In the genomic region with DNA sequence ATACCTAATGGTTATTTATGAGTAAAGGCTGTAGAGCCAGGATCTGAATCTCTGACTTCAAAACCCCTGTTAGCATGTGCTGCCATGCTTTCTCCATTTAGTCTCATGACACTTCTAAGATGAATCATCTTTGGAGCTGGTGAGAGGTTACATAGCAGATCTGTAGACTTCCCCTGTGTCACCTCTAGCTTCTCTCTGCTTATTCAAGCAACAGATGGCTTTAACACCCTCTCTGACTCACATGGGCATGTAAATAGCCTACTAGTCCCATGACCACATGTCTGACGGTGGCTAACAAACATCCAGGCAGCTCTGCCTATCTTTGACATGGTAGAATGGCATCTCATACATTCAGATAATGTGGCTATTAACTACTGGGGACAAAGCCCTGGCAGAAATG, we compare ENCODE assay signal across 19 mouse cellular contexts. TPM values are rescaled to one million over a fixed set of nuclear protein-coding genes. Genes with fewer than 3 reads are reported as not detected.
A peak's percentile ranks its signal among the peaks of the same experiment; 100 is the strongest.
DNase-seq lines count a peak whose midpoint lies in the region; ATAC-seq and TF ChIP-seq lines count a peak whose summit lies in the region.
"Had no signal": no experiment of that assay in that cellular context is flagged by ENCODE, and none has a peak within 500 bp of the region (broad histone marks: within the 10 kb centered on the region; RNA-seq: fewer than 3 reads in every experiment).

No protein-coding gene starts in this region.

- 56% methylated on average over 1 of the region's 1 CpGs for WGBS in lung, adult 2 months

- no peaks in the 10 kb centered on the region for H3K4me1 ChIP-seq in lung, adult 2 months (ENCODE audit: control insufficient read depth, insufficient read depth, low read length)
- H3K4me1 ChIP-seq: embryonic facial prominence, embryonic 13.5 days had no signal

- peak; percentile 94 for ATAC-seq in Patski
- ATAC-seq: forebrain, embryonic 14.5 days; hindbrain, postnatal 0 days had no signal

- H3K79me2 ChIP-seq in C2C12 (ENCODE audit: control insufficient read depth, insufficient read depth) (no peaks in the 10 kb centered on the region), myocyte (ENCODE audit: control insufficient read depth, insufficient read depth) (peaks cover 4% of the 10 kb centered on the region)

- H3K27me3 ChIP-seq in C2C12 (ENCODE audit: control insufficient read depth, insufficient read depth, insufficient read length) (no peaks in the 10 kb centered on the region), Patski (no peaks in the 10 kb centered on the region), myocyte (ENCODE audit: control insufficient read depth, insufficient read depth, insufficient read length) (no peaks in the 10 kb centered on the region)
- H3K27me3 ChIP-seq: embryonic facial prominence, embryonic 13.5 days; hindbrain, embryonic 13.5 days had no signal

- DNase-seq in 3T3-L1 (ENCODE audit: low read depth, low spot score) (peak; percentile 84), Patski (ENCODE audit: low read depth, low spot score) (peak; percentile 76)
- no peak for DNase-seq in lung, adult 2 months
- DNase-seq in lung, postnatal 25 days (ENCODE audit: low spot score) = no peak
- DNase-seq in adrenal gland, adult 18-20 months (ENCODE audit: low spot score in 2 of 2) = no peak
- no peak for DNase-seq in testis, postnatal 14 days (ENCODE audit: low spot score)
- DNase-seq: adrenal gland, postnatal 10 days; cerebellum, adult 11-12 months; cerebellum, adult 9-10 months; cerebellum, postnatal 25 days; heart, postnatal 14 days; kidney, adult 11 months had no signal

- no peak for TF ChIP-seq CTCF in C2C12 (IDR thresholded peaks at IDR 0.05; ENCODE audit: control insufficient read depth, insufficient read depth, insufficient read length)
- no peak for TF ChIP-seq CTCF in Patski (IDR thresholded peaks at IDR 0.05)
- TF ChIP-seq CTCF in lung, adult 2 months (IDR thresholded peaks at IDR 0.05; ENCODE audit: insufficient read depth, low read length) = no peak

- no peak for TF ChIP-seq POLR2A in myocyte (IDR thresholded peaks at IDR 0.05; ENCODE audit: insufficient read length, low read depth)
- TF ChIP-seq POLR2A in lung, adult 2 months (IDR thresholded peaks at IDR 0.05; ENCODE audit: borderline replicate concordance, extremely low read depth, low read depth, low read length) = no peak

- in situ Hi-C loops in Patski (cut with MboI; ENCODE audit: low pct_unique_long_range_greater_than_20kb) = no loop called here

- no peak overlapping the region for H3K4me3 ChIP-seq in C2C12 (ENCODE audit: insufficient read depth, poor library complexity, severe bottlenecking)
- no peak overlapping the region for H3K4me3 ChIP-seq in myocyte
- no peak overlapping the region for H3K4me3 ChIP-seq in lung, adult 2 months (replicated peaks; ENCODE audit: extremely low read depth, low read depth, low read length)
- H3K4me3 ChIP-seq: embryonic facial prominence, embryonic 13.5 days; hindbrain, embryonic 13.5 days had no signal

- POLR2A ChIA-PET in Patski (lab: Charles Lee) = no interaction called here

- CTCF ChIA-PET in Patski (lab: Charles Lee) = interaction anchor here (1.3 kb wide), 1 partner anchor 12 kb away, joined by 3 read pairs; no protein-coding TSS in a partner anchor

- H3ac ChIP-seq in C2C12 (ENCODE audit: control insufficient read depth, insufficient read length, low read depth) = no peak overlapping the region
- H3ac ChIP-seq in myocyte (ENCODE audit: control insufficient read depth, insufficient read length) = no peak overlapping the region

- H3K79me3 ChIP-seq in C2C12 (ENCODE audit: low read depth) = no peaks in the 10 kb centered on the region

- H3K4me2 ChIP-seq in myocyte (ENCODE audit: low read depth) = peak overlapping the region; percentile 46
- H3K4me2 ChIP-seq: embryonic facial prominence, embryonic 13.5 days; hindbrain, embryonic 13.5 days had no signal

- H3K36me3 ChIP-seq in C2C12 (ENCODE audit: control insufficient read depth, insufficient read depth) = no peaks in the 10 kb centered on the region
- peaks cover 6% of the 10 kb centered on the region for H3K36me3 ChIP-seq in myocyte (ENCODE audit: control insufficient read depth, insufficient read depth)
- H3K36me3 ChIP-seq: G1E; hindbrain, embryonic 13.5 days had no signal

TF ChIP-seq in C2C12, 6 proteins besides CTCF, POLR2A, EP300 and RAD21:
- TF ChIP-seq MYOD1 (IDR thresholded peaks at IDR 0.05; ENCODE audit: control insufficient read depth, insufficient read length, low read depth) = peak; percentile 71
- TF ChIP-seq MYOG (IDR thresholded peaks at IDR 0.05; ENCODE audit: control insufficient read depth, extremely low read depth, insufficient read length) = no peak
- no peak for TF ChIP-seq FOSL1 (IDR thresholded peaks at IDR 0.05; ENCODE audit: insufficient read depth, low read length, poor library complexity, severe bottlenecking)
- TF ChIP-seq CEBPB (IDR thresholded peaks at IDR 0.05; ENCODE audit: low read depth) = no peak
- TF ChIP-seq MAX (IDR thresholded peaks at IDR 0.05) = peak; percentile 58
- TF ChIP-seq USF1 (IDR thresholded peaks at IDR 0.05; ENCODE audit: low read depth) = no peak
TF ChIP-seq in C2C12: peak in this region for 2.

TF ChIP-seq in myocyte, 11 proteins besides CTCF, POLR2A, EP300 and RAD21:
- TF ChIP-seq CEBPB (IDR thresholded peaks at IDR 0.05; ENCODE audit: insufficient read depth, poor library complexity, severe bottlenecking) (no peak), MYOG (IDR thresholded peaks at IDR 0.05; ENCODE audit: control insufficient read depth in 1 of 3, insufficient read depth in 1 of 3, insufficient read length in 2 of 3, low read depth in 2 of 3) (peak in 2 of 3 experiments; percentile 9 to 28), REST (IDR thresholded peaks at IDR 0.05; ENCODE audit: insufficient read depth, insufficient read length) (no peak), MAX (IDR thresholded peaks at IDR 0.05; ENCODE audit: low read depth) (peak; percentile 82), TCF3 (IDR thresholded peaks at IDR 0.05; ENCODE audit: insufficient read length, low read depth) (peak; percentile 8), POLR2AphosphoS2 (IDR thresholded peaks at IDR 0.05; ENCODE audit: insufficient read length, low read depth) (no peak), MYOD1 (IDR thresholded peaks at IDR 0.05; ENCODE audit: control insufficient read depth in 1 of 3, insufficient read length in 2 of 3, low read depth in 2 of 3) (peak in 1 of 3 experiments; percentile 68)

RNA-seq across cellular contexts. Expression of gene Arhgap24, which starts 39.3 kb away (rescaled TPM):
- polyA plus RNA-seq in C2C12 (2012; fragmentation: generic; extraction: Trizol) = 2.9 TPM
- 37.6 TPM for polyA plus RNA-seq in Patski (2021)
- polyA plus RNA-seq in myocyte (2012; fragmentation: generic; extraction: Trizol) = 12.5 TPM
- 9.1 and 12.1 TPM in 2 replicates for polyA plus RNA-seq in lung, adult 2 months (2012; rRNA removed)
- total RNA-seq in adrenal gland, adult 18-20 months (2021) = 10 to 100 TPM; 12.1 to 23.2 TPM
- polyA plus RNA-seq: G1E had no signal

Comparison
In these comparisons a context has a peak if more than half of its experiments do, and no peak if none do; other contexts are left out.
1. DNase-seq: peak in 3T3-L1 (single experiment) and Patski (single experiment); none in lung, adult 2 months (single experiment), lung, postnatal 25 days (single experiment), adrenal gland, adult 18-20 months (0 of 2) and testis, postnatal 14 days (single experiment).